Mouse (Mus musculus): Measurements from ENCODE around the gene Art2b. TPM values are rescaled to one million over a fixed set of nuclear protein-coding genes. Genes with fewer than 3 reads are reported as not detected.
"Not testable (repeated sequence)": the region's sequence is repeated elsewhere in the genome, so short reads cannot be mapped to it uniquely, and the experiment has no call there.

Gene Art2b
- polyA plus RNA-seq, 1 experiment from 2014 or later = not detected

GRCm38 (mm10) chr7:101612786-101613527, 27.6 kb upstream of the Art2b start:
- not testable (repeated sequence) for H3K36me3 ChIP-seq; H3K9ac ChIP-seq (replicated peaks); H3K4me1 ChIP-seq; H3K27ac ChIP-seq (replicated peaks); H3K4me2 ChIP-seq; H3K9me3 ChIP-seq (replicated peaks); H3K27me3 ChIP-seq (replicated peaks); ATAC-seq (ENCODE audit: low FRiP score); H3K4me3 ChIP-seq (replicated peaks)
- 68% methylated on average over 8 of the region's 8 CpGs for WGBS

GRCm38 (mm10) chr7:101607845-101608244, 22.4 kb upstream of the Art2b start:
- Histone ChIP-seq H3K9me3 (replicated peaks) (no peaks in the 10 kb centered on the region), H3K4me2 (no peak overlapping the region), H3K9ac (replicated peaks) (no peak overlapping the region), H3K27me3 (replicated peaks) (no peaks in the 10 kb centered on the region), H3K27ac (replicated peaks) (no peak overlapping the region), H3K4me3 (replicated peaks) (no peak overlapping the region), H3K36me3 (no peaks in the 10 kb centered on the region), H3K4me1 (no peaks in the 10 kb centered on the region)
- no peak for ATAC-seq (ENCODE audit: low FRiP score)
- WGBS = 75% methylated on average over 6 of the region's 6 CpGs

- Histone ChIP-seq H3K9me3 (replicated peaks) (no peaks in the 10 kb centered on the region), H3K4me2 (no peak overlapping the region), H3K4me3 (replicated peaks) (no peak overlapping the region), H3K36me3 (no peaks in the 10 kb centered on the region), H3K9ac (replicated peaks) (no peak overlapping the region), H3K27ac (replicated peaks) (no peak overlapping the region), H3K4me1 (no peaks in the 10 kb centered on the region), H3K27me3 (replicated peaks) (no peaks in the 10 kb centered on the region)
- WGBS = 98% methylated on average over 1 of the region's 1 CpGs
- no peak for ATAC-seq (ENCODE audit: low FRiP score)
Measured at GRCm38 (mm10) chr7:101600406-101600805, 15.0 kb upstream of the Art2b start.

GRCm38 (mm10) chr7:101598482-101598881, 13.1 kb upstream of the Art2b start:
- no peaks in the 10 kb centered on the region for H3K4me1 ChIP-seq
- no peak overlapping the region for H3K4me2 ChIP-seq
- H3K9ac ChIP-seq (replicated peaks) = no peak overlapping the region
- H3K36me3 ChIP-seq = no peaks in the 10 kb centered on the region
- ATAC-seq (ENCODE audit: low FRiP score) = no peak
- no peak overlapping the region for H3K4me3 ChIP-seq (replicated peaks)
- H3K27me3 ChIP-seq (replicated peaks) = no peaks in the 10 kb centered on the region
- WGBS = 29% methylated on average over 2 of the region's 2 CpGs
- H3K9me3 ChIP-seq (replicated peaks) = no peaks in the 10 kb centered on the region
- no peak overlapping the region for H3K27ac ChIP-seq (replicated peaks)

GRCm38 (mm10) chr7:101594969-101595368, 9.6 kb upstream of the Art2b start:
- Histone ChIP-seq H3K9ac (replicated peaks) (no peak overlapping the region), H3K9me3 (replicated peaks) (no peaks in the 10 kb centered on the region), H3K36me3 (no peaks in the 10 kb centered on the region), H3K4me1 (no peaks in the 10 kb centered on the region), H3K4me3 (replicated peaks) (no peak overlapping the region), H3K27ac (replicated peaks) (no peak overlapping the region), H3K27me3 (replicated peaks) (no peaks in the 10 kb centered on the region), H3K4me2 (no peak overlapping the region)
- WGBS = 77% methylated on average over 2 of the region's 2 CpGs
- ATAC-seq (ENCODE audit: low FRiP score) = no peak

GRCm38 (mm10) chr7:101584271-101584670, 1.1 kb downstream of the Art2b start:
- 71% methylated on average over 6 of the region's 6 CpGs for WGBS
- not testable (repeated sequence) for H3K9me3 ChIP-seq (replicated peaks)

GRCm38 (mm10) chr7:101582012-101582411, 3.4 kb downstream of the Art2b start:
- H3K27ac ChIP-seq (replicated peaks) = no peak overlapping the region
- H3K9me3 ChIP-seq (replicated peaks) = no peaks in the 10 kb centered on the region
- H3K27me3 ChIP-seq (replicated peaks) = no peaks in the 10 kb centered on the region
- H3K4me1 ChIP-seq = no peaks in the 10 kb centered on the region
- no peak overlapping the region for H3K4me2 ChIP-seq
- WGBS = 93% methylated on average over 7 of the region's 7 CpGs
- no peak for ATAC-seq (ENCODE audit: low FRiP score)
- no peaks in the 10 kb centered on the region for H3K36me3 ChIP-seq
- H3K4me3 ChIP-seq (replicated peaks) = no peak overlapping the region
- no peak overlapping the region for H3K9ac ChIP-seq (replicated peaks)

More at GRCm38 (mm10) chr7:101584271-101584670, 1.1 kb downstream of the Art2b start:
- H3K27ac ChIP-seq (replicated peaks); H3K4me3 ChIP-seq (replicated peaks); H3K4me1 ChIP-seq; H3K36me3 ChIP-seq; ATAC-seq (ENCODE audit: low FRiP score); H3K9ac ChIP-seq (replicated peaks); H3K27me3 ChIP-seq (replicated peaks); H3K4me2 ChIP-seq: not testable (repeated sequence)

GRCm38 (mm10) chr7:101580863-101581262, 4.5 kb downstream of the Art2b start:
- not testable (repeated sequence) for H3K4me3 ChIP-seq (replicated peaks); H3K9me3 ChIP-seq (replicated peaks); H3K9ac ChIP-seq (replicated peaks); H3K36me3 ChIP-seq; H3K27ac ChIP-seq (replicated peaks); H3K27me3 ChIP-seq (replicated peaks); H3K4me2 ChIP-seq; ATAC-seq (ENCODE audit: low FRiP score); H3K4me1 ChIP-seq
- 98% methylated on average over 3 of the region's 3 CpGs for WGBS

- Histone ChIP-seq H3K9me3 (replicated peaks) (no peaks in the 10 kb centered on the region), H3K27me3 (replicated peaks) (no peaks in the 10 kb centered on the region), H3K36me3 (no peaks in the 10 kb centered on the region), H3K4me3 (replicated peaks) (no peak overlapping the region), H3K4me2 (no peak overlapping the region), H3K27ac (replicated peaks) (no peak overlapping the region), H3K4me1 (no peaks in the 10 kb centered on the region), H3K9ac (replicated peaks) (no peak overlapping the region)
- 64% methylated on average over 3 of the region's 3 CpGs for WGBS
- ATAC-seq (ENCODE audit: low FRiP score) = no peak
Measured at GRCm38 (mm10) chr7:101574413-101574812, 11.0 kb downstream of the Art2b start.

GRCm38 (mm10) chr7:101573636-101574035, 11.8 kb downstream of the Art2b start:
- not testable (repeated sequence) for H3K4me2 ChIP-seq; H3K4me1 ChIP-seq; H3K27me3 ChIP-seq (replicated peaks); H3K27ac ChIP-seq (replicated peaks); H3K9me3 ChIP-seq (replicated peaks); ATAC-seq (ENCODE audit: low FRiP score); H3K4me3 ChIP-seq (replicated peaks); H3K36me3 ChIP-seq; H3K9ac ChIP-seq (replicated peaks)
- WGBS = 94% methylated on average over 12 of the region's 12 CpGs

- no peaks in the 10 kb centered on the region for H3K9me3 ChIP-seq (replicated peaks)
- no peak overlapping the region for H3K27ac ChIP-seq (replicated peaks)
- H3K36me3 ChIP-seq = no peaks in the 10 kb centered on the region
- H3K27me3 ChIP-seq (replicated peaks) = no peaks in the 10 kb centered on the region
- ATAC-seq (ENCODE audit: low FRiP score) = no peak
- H3K9ac ChIP-seq (replicated peaks) = no peak overlapping the region
- H3K4me3 ChIP-seq (replicated peaks) = no peak overlapping the region
- H3K4me1 ChIP-seq = no peaks in the 10 kb centered on the region
- WGBS = 91% methylated on average over 2 of the region's 2 CpGs
- no peak overlapping the region for H3K4me2 ChIP-seq
Measured at GRCm38 (mm10) chr7:101564086-101564485, 21.3 kb downstream of the Art2b start.

GRCm38 (mm10) chr7:101559393-101559792, 26.0 kb downstream of the Art2b start:
- not testable (repeated sequence) for H3K36me3 ChIP-seq; ATAC-seq (ENCODE audit: low FRiP score); H3K4me3 ChIP-seq (replicated peaks); H3K27ac ChIP-seq (replicated peaks); H3K9ac ChIP-seq (replicated peaks); H3K4me2 ChIP-seq; H3K4me1 ChIP-seq; H3K27me3 ChIP-seq (replicated peaks); H3K9me3 ChIP-seq (replicated peaks)
- 78% methylated on average over 5 of the region's 5 CpGs for WGBS
